Mouse (Mus musculus): Measurements from ENCODE around the gene Tbcb. TPM values are rescaled to one million over a fixed set of nuclear protein-coding genes. Genes with fewer than 3 reads are reported as not detected.
"Not testable (repeated sequence)": the region's sequence is repeated elsewhere in the genome, so short reads cannot be mapped to it uniquely, and the experiment has no call there.

Gene Tbcb
- total RNA-seq, 2 experiments from 2014 or later, result 25.0 to 25.9 TPM

GRCm38 (mm10) chr7:30193581-30194100, 38.4 kb downstream of the Tbcb start:
- peak; percentile 77 for DNase-seq

- no peak for DNase-seq
These were observed 39.1 kb downstream of the Tbcb start for GRCm38 (mm10) chr7:30193013-30193412.

DNA sequence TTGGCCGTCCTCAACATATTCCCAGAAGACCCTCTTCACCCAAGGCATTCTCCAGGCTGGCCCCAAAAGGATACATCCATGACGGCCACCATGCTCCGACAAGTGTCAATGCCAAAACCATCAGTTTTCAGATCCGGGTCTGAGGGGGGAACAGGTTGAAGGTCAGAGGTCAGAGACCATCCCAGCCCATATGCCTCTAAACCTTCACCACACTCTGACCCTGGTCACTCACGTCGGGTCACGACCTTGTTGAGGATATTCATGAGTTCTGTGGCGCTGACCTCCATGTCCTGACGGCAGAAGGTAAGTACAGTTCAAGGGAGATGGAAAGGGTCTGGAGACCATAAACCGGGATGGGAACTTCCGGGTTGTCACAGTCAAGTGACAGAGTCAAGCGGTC, 40.0 kb downstream of the Tbcb start:
- DNase-seq, result no peak

GRCm38 (mm10) chr7:30189116-30189491, 43.0 kb downstream of the Tbcb start:
- DNase-seq, result no peak

- DNase-seq, result no peak
These were observed 43.5 kb downstream of the Tbcb start for GRCm38 (mm10) chr7:30188344-30189115.

DNA sequence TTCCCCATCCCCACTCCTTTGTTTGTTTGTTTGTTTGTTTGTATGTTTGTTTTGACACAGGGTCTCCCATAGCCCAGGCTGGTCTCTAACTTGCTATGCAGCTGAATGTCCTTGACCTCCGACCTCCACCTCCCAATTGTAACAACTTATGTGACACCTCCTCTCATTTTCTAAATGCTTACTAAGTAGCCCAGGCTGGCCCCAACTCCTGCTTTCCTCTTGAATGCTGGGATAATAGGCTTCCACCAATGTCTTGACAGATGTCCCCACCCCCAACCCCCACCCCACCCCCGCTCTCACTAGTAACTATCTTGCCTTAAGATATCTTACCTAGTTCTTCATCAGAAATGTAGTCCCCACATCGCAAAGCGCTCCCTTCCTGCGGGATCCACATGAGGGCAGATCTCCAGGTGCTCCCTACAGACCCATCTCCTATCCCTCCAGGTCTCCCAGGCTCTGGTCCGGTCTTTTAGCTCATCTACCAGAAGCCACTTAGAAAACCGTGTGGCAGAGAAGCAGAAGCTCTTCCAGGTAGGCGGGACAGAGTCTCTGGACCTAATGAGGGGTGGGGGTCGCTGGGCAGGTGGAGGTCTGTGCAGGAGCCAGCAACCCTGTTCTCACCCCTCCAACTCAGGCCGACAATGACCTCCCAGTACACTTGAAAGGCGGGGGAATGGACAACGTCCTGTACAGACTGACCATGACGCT, 47.3 kb downstream of the Tbcb start:
- no peak for DNase-seq

DNA sequence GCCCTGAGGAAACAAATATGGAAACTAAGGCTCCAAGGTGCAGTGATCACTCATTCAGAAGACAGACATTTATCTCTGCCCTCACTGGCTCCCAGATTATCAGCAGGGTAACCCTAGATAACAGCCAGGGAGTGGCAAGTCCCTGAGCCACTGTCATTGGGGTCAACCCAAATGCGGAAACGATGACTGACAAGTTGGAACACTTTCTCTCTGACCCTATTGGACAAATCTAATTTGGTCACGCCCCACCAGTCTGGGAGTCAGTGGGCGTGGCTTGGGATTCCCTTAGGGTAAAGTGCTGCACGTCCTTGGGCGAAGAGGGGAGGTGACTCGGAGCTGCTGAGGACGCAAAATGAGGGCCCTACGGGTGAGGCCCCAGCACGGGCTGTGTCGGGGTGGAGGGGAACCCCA, 48.2 kb downstream of the Tbcb start, which contains the start of gene Cox7a1:
Gene Cox7a1 (plus strand): TSS at position 266 of the 411 bp plus-strand sequence.
- DNase-seq, result peak; percentile 91

- not testable (repeated sequence) for DNase-seq
These were observed 48.9 kb downstream of the Tbcb start for GRCm38 (mm10) chr7:30183189-30183588.

DNA sequence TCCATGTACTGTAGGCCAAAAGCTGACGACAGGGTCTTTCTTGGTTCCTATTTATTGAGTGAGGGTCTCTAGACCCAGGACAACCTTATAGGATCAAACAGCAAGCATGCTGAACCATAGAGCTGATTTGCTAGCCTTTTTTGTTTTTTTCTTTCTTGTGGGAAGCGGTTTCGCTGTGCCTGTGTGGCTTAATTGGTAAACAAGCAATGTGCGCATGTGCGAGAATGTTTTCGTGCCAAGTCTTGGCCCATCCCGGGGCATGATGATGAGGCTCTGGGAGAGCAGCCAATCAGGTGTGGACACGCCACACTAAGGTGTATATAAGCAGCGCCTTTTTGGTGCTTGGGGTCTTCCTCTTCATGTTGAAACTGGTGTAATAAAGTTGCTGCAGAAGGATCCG, 50.1 kb downstream of the Tbcb start:
- not testable (repeated sequence) for DNase-seq

GRCm38 (mm10) chr7:30181308-30181707, 50.8 kb downstream of the Tbcb start:
- no peak for DNase-seq

DNA sequence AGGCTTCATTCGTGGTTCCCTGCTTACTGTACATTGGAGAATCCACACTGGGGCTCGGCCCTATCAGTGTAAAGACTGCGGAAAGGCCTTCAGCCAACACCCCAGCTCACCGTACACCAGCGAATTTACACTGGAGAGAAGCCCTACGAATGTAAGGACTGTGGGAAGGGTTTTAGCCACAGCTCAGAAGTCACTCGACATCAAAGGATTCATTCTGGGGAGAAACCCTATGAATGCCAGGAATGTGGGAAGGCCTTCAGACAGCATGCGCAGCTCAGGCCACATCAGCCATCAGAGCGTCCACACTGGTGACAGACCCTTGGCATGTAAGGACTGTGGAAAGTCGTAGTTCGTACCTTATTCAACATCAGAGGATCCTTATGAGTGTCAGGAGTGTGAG, 53.8 kb downstream of the Tbcb start:
- no peak for DNase-seq

DNA sequence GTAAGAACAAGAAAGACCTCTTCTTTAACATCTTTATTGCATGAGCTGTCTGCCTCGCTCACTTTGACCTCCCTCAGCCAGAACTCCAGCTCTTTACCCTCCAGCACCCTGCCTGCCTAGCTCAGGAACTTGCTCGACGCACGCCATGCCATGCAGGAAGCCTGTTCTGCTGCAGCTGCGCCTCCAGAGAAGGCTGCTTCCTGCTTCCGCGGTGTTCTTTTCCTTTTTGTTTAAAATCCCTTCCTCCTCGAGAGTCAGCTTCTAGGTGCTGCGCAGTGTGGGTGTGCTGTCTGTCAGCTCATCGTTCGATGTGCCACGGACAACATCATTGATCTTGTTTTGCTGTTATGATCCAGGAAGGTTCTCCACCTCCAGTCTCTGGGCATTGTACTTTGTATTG, 55.6 kb downstream of the Tbcb start:
- no peak for DNase-seq

Other genes starting within 250 kb of the Tbcb start
- 10 to 100 TPM; 19.1 to 23.4 TPM for gene Zfp568, start 248.3 kb downstream of the Tbcb start, total RNA-seq (2021)
- 1 to 10 TPM; 1.2 to 2.0 TPM for gene Zfp14, start 180.9 kb downstream of the Tbcb start, total RNA-seq (2021)
- 1 to 10 TPM; 1.5 to 1.7 TPM for gene Zfp82, start 159.4 kb downstream of the Tbcb start, total RNA-seq (2021)
- not detected for gene Gm26920, start 141.9 kb downstream of the Tbcb start, total RNA-seq (2021)
- 1 to 10 TPM; 1.6 to 2.3 TPM for gene Zfp566, start 141.7 kb downstream of the Tbcb start, total RNA-seq (2021)
- 10 to 100 TPM; 24.1 to 24.4 TPM for gene Zfp260, start 137.5 kb downstream of the Tbcb start, total RNA-seq (2021)
- gene Zfp382, start 110.3 kb downstream of the Tbcb start, total RNA-seq (2021), result 1 to 10 TPM; 1.0 to 1.1 TPM
- gene Zfp146, start 62.5 kb downstream of the Tbcb start, total RNA-seq (2021), result 10 to 100 TPM; 21.4 to 28.0 TPM
- gene Cox7a1, start 48.1 kb downstream of the Tbcb start, total RNA-seq (2021), result 1,000 to 10,000 TPM; 1,093 to 1,260 TPM
- gene Capns1, start 33.5 kb downstream of the Tbcb start, total RNA-seq (2021), result 100 to 1,000 TPM; 201 to 255 TPM
- 10 to 100 TPM; 50.8 to 58.9 TPM for gene Polr2i, start 324 bp downstream of the Tbcb start, total RNA-seq (2021)
- gene Ovol3, start 3.5 kb upstream of the Tbcb start, total RNA-seq (2021), result not detected
- under 1 TPM in 1 of 2 experiments, not detected in 1; 0.20 TPM for gene Thap8, start 47.8 kb upstream of the Tbcb start, total RNA-seq (2021)
- 1 to 10 TPM; 1.8 to 3.8 TPM for gene Wdr62, start 48.1 kb upstream of the Tbcb start, total RNA-seq (2021)
- 10 to 100 TPM in 1 of 2 experiments, 1 to 10 TPM in 1; 4.2 to 10.6 TPM for gene Clip3, start 59.5 kb upstream of the Tbcb start, total RNA-seq (2021)
- gene Alkbh6, start 76.4 kb upstream of the Tbcb start, total RNA-seq (2021), result 10 to 100 TPM; 18.6 to 18.8 TPM
- 1 to 10 TPM; 1.2 to 1.4 TPM for gene Syne4, start 82.5 kb upstream of the Tbcb start, total RNA-seq (2021)
- gene E130208F15Rik, start 89.5 kb upstream of the Tbcb start, total RNA-seq (2021), result under 1 TPM; 0.31 to 0.46 TPM
- 1 to 10 TPM; 6.5 to 7.3 TPM for gene Sdhaf1, start 91.6 kb upstream of the Tbcb start, total RNA-seq (2021)
- 1 to 10 TPM; 2.5 to 2.6 TPM for gene Lrfn3, start 130.5 kb upstream of the Tbcb start, total RNA-seq (2021)
- gene Tyrobp, start 181.5 kb upstream of the Tbcb start, total RNA-seq (2021), result 1 to 10 TPM; 5.8 to 6.5 TPM
- not detected for gene Hcst, start 187.6 kb upstream of the Tbcb start, total RNA-seq (2021)
- gene Nfkbid, start 189.5 kb upstream of the Tbcb start, total RNA-seq (2021), result under 1 TPM in 1 of 2 experiments, not detected in 1; 0.27 TPM
- under 1 TPM; 0.72 to 0.95 TPM for gene Aplp1, start 213.3 kb upstream of the Tbcb start, total RNA-seq (2021)
- gene Kirrel2, start 225.4 kb upstream of the Tbcb start, total RNA-seq (2021), result not detected
- gene Nphs1, start 226.0 kb upstream of the Tbcb start, total RNA-seq (2021), result not detected